Mouse (Mus musculus) frontal cortex, postnatal 14 days (tissue): Measurements from ENCODE around the gene Akap13.

Experiments
- DNase-seq, 2 experiments: peaks; one replicate each; pipeline ENCODE4 v3.0.0; 2022; ENCODE audit warnings: low spot score in 2 of 2

Gene Akap13

DNA sequence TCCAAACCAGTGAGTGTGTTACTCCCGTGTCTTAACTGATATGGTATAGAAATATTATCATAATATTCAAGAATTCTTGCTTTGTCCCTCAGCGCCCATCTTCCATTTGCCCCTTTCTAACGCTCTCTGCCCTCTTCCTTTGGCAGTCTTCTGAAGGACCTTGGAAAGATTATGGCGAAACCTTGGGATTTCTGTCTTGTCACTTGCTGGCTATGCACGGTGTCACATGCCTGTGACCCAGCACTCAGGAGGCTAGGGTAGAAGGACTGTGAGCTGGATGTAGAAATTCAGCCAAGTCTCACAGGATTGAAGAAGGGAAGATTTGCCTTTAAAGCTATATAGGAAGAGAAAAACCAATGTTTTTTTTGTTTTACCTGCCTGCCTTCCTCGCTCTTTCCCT lies 212.2 kb downstream of the Akap13 start:
- DNase-seq = no peak

- DNase-seq = no peak
These were observed 213.1 kb downstream of the Akap13 start for GRCm38 (mm10) chr7:75668396-75668795.

DNA sequence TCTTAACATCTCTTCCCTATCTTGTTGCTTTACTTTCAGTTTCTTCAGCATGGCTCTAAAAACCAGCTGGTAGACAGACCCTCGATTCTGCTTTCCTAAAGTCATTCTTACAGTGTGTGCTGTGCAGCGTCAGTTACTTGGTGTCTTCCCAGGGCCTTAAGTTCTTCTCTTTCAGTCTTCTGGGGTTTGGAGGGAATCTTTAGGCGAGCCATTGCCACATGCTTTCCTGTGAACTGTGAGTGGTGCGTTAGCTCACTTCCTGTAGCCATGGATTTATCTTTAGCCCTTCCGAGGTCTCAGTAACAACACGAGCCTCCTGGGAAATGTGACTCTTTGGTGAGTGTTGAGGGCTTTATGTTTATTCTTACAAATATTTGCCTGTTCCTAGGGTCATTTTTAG lies 214.1 kb downstream of the Akap13 start:
- DNase-seq = no peak

GRCm38 (mm10) chr7:75679631-75680030 lies 224.3 kb downstream of the Akap13 start:
- DNase-seq = no peak

- no peak for DNase-seq
These were observed 227.6 kb downstream of the Akap13 start for GRCm38 (mm10) chr7:75682901-75683300.

DNA sequence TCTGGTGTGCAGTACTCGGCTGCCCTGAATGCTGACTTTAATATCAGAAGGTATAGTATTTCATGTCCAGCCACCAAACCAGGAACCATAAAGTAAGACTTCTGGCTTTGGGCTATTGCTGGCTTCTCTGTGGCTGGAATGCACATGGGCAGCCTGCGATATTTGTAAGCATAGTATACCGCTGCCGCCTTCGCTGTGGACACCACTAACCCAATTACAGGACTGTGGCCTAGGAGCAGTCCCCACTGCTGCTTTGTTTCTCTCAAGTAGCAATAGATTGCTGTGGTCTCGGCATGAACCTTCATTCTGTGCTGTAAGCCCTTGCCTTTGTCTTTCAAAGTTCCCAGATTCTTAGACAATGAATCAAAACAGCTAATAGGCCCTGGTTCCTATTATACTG lies 228.1 kb downstream of the Akap13 start:
- DNase-seq = no peak

DNA sequence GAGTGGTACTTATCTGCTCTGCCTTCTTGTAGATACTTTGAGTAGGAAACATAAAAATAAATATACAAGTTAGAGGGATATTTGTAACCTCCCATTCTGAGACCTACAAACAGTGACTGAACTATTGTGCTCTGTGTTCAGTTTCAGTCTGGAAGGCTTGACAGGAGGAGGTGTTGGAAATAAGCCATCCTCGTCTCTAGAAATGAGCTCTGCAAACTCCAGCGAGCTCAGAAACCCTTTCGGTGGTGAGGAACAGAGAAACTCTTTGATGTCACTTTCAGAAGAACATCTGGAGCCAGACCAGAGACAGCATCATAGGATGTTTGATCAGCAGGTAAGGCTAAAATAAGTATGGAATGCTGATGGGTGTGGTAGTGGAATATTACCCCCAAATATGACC lies 229.6 kb downstream of the Akap13 start:
- DNase-seq = no peak

DNA sequence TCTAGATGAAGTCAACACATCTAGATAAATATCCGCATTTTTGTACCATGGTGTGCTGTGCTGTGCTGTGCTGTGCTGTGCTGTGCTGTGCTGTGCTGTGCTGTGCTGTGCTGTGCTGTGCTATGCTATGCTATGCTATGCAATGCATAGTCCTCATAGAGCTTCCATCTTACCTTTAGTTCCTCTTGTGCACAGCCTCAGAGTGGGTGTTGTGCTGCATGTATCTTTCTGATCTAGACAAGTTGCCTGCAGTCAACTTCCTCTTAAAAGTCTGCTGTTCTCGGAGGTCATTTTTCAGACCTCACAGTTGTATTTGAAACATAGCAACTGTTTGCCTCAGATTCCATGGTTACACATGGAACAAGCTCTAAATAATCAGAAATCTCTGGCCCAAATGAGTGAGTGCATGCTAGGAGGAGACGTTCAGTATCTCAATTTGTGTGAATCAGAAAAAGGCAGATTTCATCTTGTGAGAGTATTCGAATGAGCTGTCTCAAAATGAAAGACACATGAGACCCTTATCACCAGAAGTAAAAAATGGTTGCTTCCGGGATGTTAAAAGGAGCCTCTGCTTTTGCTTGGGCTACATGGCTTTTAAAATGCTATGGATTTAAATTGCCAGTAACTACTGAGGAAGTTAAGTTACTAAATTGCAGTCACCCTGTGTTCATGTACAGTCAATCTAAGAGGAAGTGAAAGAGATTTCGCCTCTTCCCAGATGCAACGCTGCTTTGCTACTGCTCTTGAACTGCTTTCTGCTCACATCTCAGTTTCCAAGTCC lies 230.9 kb downstream of the Akap13 start:
- DNase-seq = no peak

DNA sequence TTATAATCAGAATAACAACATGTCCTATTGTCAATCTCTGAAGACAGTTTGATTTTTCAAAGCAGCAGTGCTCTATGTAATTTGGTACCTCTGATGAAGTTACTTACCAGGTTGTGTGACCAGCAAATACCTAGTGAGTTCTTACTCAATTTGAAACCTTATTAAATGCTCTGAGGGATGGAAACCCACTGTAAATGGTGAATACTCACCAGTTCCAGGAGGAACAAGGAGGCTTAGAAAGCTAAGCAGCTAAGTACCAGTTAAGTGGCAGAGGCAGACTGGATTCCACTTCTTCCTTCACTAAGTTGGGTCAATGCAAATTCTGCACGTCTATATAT lies 231.5 kb downstream of the Akap13 start:
- no peak for DNase-seq

DNA sequence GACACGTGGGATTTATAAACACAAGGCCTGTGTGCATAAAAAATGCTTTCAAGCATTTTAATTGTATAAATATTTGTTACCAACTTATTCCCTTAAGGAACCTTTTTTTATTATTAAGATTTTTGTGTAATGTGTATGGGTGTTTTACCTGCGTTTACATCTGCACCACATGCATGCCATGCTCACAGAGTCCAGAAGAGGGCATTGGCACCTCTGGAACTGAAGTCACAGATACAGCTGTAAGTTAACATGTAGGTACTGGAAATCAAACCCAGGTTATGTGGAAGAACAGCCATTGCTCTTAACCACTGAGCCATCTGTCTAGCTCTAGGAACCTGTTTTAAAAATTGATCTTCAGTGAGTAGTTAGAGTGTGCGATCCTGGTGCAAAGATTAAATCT lies 232.8 kb downstream of the Akap13 start:
- DNase-seq = no peak

DNA sequence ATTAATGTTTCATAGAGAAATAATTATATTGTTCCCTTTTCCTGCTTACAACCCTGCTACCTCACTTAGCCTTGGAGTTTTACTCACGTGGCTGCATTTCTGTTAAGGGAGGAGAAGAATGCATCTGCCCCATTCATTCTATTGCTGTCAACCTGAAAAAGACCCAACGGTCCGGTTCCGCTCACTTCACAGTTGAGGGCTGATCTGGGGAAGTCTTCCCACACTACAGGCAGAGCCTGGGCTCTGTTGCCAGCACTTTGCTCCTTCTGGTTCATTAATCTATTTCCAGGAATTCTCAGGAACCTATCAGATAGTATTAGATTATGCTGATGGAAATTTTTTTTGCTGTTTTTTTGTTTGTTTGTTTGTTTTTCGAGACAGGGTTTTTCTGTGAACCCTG lies 239.4 kb downstream of the Akap13 start:
- DNase-seq = no peak

DNA sequence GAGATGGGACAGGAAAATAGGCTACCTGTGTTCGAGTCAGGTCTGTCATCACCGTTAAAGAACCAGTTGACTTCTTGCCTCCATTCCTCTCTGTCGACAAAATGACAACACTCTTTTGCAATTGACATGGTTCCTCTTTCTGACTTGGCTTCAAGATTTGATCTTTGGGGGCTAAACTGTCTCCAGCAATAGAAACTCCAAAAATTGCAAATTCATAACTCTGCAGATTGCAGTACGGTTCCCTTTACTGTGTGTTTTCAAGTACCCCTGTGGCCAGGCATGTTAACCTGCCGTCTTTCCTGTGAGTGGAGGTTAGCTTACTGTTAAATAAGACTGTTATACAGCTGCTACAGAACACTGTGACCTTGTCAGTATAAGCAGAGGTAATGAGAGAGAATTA lies 244.5 kb downstream of the Akap13 start:
- no peak for DNase-seq

DNA sequence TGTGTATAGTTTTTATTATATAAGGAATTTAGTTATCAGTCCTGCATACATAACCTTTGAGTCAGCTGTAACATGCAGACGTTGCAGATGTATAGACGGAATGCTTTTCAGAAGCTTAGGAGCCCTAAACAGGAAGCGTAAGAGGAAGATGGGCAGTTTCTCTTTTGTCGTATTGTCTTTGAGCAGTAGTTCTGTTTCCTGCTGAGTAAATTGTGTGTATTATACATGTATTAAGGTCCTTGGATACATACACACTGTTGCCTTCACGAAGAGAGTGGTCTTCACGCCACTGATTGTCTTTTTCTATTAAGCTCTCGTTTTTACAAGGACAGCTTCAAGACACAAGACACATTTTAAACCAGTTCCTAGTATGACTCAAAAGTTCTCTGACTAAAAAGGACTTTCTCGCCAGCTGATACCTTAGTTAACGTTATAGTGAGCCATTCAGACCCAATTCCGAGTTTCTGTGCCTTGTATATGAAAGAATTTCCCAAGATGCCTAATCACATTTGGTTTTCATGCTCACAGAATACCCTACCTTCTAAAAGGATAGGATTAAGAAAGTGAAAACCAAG lies 245.5 kb downstream of the Akap13 start:
- DNase-seq = no peak

- DNase-seq = no peak
These were observed 246.4 kb downstream of the Akap13 start for GRCm38 (mm10) chr7:75701761-75702160.

GRCm38 (mm10) chr7:75702368-75702767 lies 247.0 kb downstream of the Akap13 start:
- no peak for DNase-seq

GRCm38 (mm10) chr7:75702966-75703645 lies 247.8 kb downstream of the Akap13 start:
- DNase-seq = no peak

- DNase-seq = no peak
These were observed 249.5 kb downstream of the Akap13 start for GRCm38 (mm10) chr7:75704862-75705261.

GRCm38 (mm10) chr7:75709936-75710335 lies 254.6 kb downstream of the Akap13 start:
- no peak for DNase-seq

GRCm38 (mm10) chr7:75710920-75711319 lies 255.6 kb downstream of the Akap13 start:
- no peak for DNase-seq

- DNase-seq = no peak
These were observed 256.1 kb downstream of the Akap13 start for GRCm38 (mm10) chr7:75711436-75711835.

- DNase-seq = no peak
These were observed 257.5 kb downstream of the Akap13 start for GRCm38 (mm10) chr7:75712808-75713207.

GRCm38 (mm10) chr7:75713959-75714358 lies 258.6 kb downstream of the Akap13 start:
- no peak for DNase-seq

- DNase-seq = no peak
These were observed 259.7 kb downstream of the Akap13 start for GRCm38 (mm10) chr7:75715026-75715425.
